Mouse (Mus musculus): ENCODE measurements around the gene Olfr714. TPM values are rescaled to one million over a fixed set of nuclear protein-coding genes. Genes with fewer than 3 reads are reported as not detected.
"Not testable (repeated sequence)": the region's sequence is repeated elsewhere in the genome, so short reads cannot be mapped to it uniquely, and the experiment has no call there.

Gene Olfr714
- total and polyA plus RNA-seq, 2 experiments from 2014 or later, result not detected

- Histone ChIP-seq H3K27ac (ENCODE audit: low read depth, low read length) (no peak within 1 kb of the TSS), H3K27me3 (ENCODE audit: insufficient read depth, low read length) (no peaks in the 10 kb centered on the region), H3K9ac (no peak within 1 kb of the TSS), H3K4me2 (ENCODE audit: low read depth) (no peak within 1 kb of the TSS), H3K4me3 (ENCODE audit: low read depth, low read length) (no peak within 1 kb of the TSS), H3K36me3 (ENCODE audit: insufficient read depth) (no peaks in the 10 kb centered on the region), H3K9me3 (ENCODE audit: low read length) (no peaks in the 10 kb centered on the region), H3K4me1 (ENCODE audit: insufficient read depth) (no peaks in the 10 kb centered on the region)
- no peak for TF ChIP-seq CTCF (IDR thresholded peaks at IDR 0.05; ENCODE audit: low read depth)
- ATAC-seq (no peak), DNase-seq (no peak)
- WGBS, result 61% methylated on average over 1 of the region's 1 CpGs
Measured at GRCm38 (mm10) chr7:107092920-107093319, 22.1 kb downstream of the Olfr714 start, which contains the start of gene Olfr17. Gene Olfr17, plus strand, starts transcription at chr7:107093220.

GRCm38 (mm10) chr7:107110269-107110668 is 39.5 kb downstream of the Olfr714 start, which contains the start of gene Olfr715b:
Gene Olfr715b, minus strand, starts transcription at chr7:107110369.
- ATAC-seq, result not testable (repeated sequence)

More at GRCm38 (mm10) chr7:107110269-107110668, 39.5 kb downstream of the Olfr714 start, which contains the start of gene Olfr715b:
- not testable (repeated sequence) for H3K27ac ChIP-seq (ENCODE audit: low read depth, low read length); H3K9ac ChIP-seq; H3K27me3 ChIP-seq (ENCODE audit: insufficient read depth, low read length); H3K9me3 ChIP-seq (ENCODE audit: low read length); H3K4me3 ChIP-seq (ENCODE audit: low read depth, low read length); DNase-seq; H3K4me1 ChIP-seq (ENCODE audit: insufficient read depth); H3K36me3 ChIP-seq (ENCODE audit: insufficient read depth); H3K4me2 ChIP-seq (ENCODE audit: low read depth)
- 83% methylated on average over 1 of the region's 2 CpGs for WGBS

Other genes with a start within 250 kb of the Olfr714 start
- not detected in 2 replicates for gene Olfr702, start 237.1 kb upstream of the Olfr714 start, total RNA-seq (2014; rRNA removed)
- gene Olfr702, start 237.1 kb upstream of the Olfr714 start, polyA plus RNA-seq (2015; fragmentation: Nextera tagmentation; extraction: Ambion mirVana), result not detected in 2 replicates
- not detected in 2 replicates for gene Olfr703, start 227.6 kb upstream of the Olfr714 start, total RNA-seq (2014; rRNA removed)
- gene Olfr703, start 227.6 kb upstream of the Olfr714 start, polyA plus RNA-seq (2015; fragmentation: Nextera tagmentation; extraction: Ambion mirVana), result not detected in 2 replicates
- gene Olfr704, start 207.8 kb upstream of the Olfr714 start, total RNA-seq (2014; rRNA removed), result not detected in 2 replicates
- not detected in 2 replicates for gene Olfr704, start 207.8 kb upstream of the Olfr714 start, polyA plus RNA-seq (2015; fragmentation: Nextera tagmentation; extraction: Ambion mirVana)
- gene Olfr705, start 194.1 kb upstream of the Olfr714 start, total RNA-seq (2014; rRNA removed), result not detected in 2 replicates
- not detected in 2 replicates for gene Olfr705, start 194.1 kb upstream of the Olfr714 start, polyA plus RNA-seq (2015; fragmentation: Nextera tagmentation; extraction: Ambion mirVana)
- gene Olfr706, start 182.8 kb upstream of the Olfr714 start, total RNA-seq (2014; rRNA removed), result not detected in 2 replicates
- not detected in 2 replicates for gene Olfr706, start 182.8 kb upstream of the Olfr714 start, polyA plus RNA-seq (2015; fragmentation: Nextera tagmentation; extraction: Ambion mirVana)
- not detected in 2 replicates for gene Olfr707, start 169.7 kb upstream of the Olfr714 start, total RNA-seq (2014; rRNA removed)
- not detected in 2 replicates for gene Olfr707, start 169.7 kb upstream of the Olfr714 start, polyA plus RNA-seq (2015; fragmentation: Nextera tagmentation; extraction: Ambion mirVana)
- gene Olfr1532-ps1, start 163.0 kb upstream of the Olfr714 start, total RNA-seq (2014; rRNA removed), result not detected in 2 replicates
- gene Olfr1532-ps1, start 163.0 kb upstream of the Olfr714 start, polyA plus RNA-seq (2015; fragmentation: Nextera tagmentation; extraction: Ambion mirVana), result not detected in 2 replicates
- gene Olfr709-ps1, start 138.8 kb upstream of the Olfr714 start, total RNA-seq (2014; rRNA removed), result not detected in 2 replicates
- not detected in 2 replicates for gene Olfr709-ps1, start 138.8 kb upstream of the Olfr714 start, polyA plus RNA-seq (2015; fragmentation: Nextera tagmentation; extraction: Ambion mirVana)
- not detected in 2 replicates for gene Olfr710, start 122.7 kb upstream of the Olfr714 start, total RNA-seq (2014; rRNA removed)
- gene Olfr710, start 122.7 kb upstream of the Olfr714 start, polyA plus RNA-seq (2015; fragmentation: Nextera tagmentation; extraction: Ambion mirVana), result not detected in 2 replicates
- not detected in 2 replicates for gene Olfr6, start 107.0 kb upstream of the Olfr714 start, total RNA-seq (2014; rRNA removed)
- not detected in 2 replicates for gene Olfr6, start 107.0 kb upstream of the Olfr714 start, polyA plus RNA-seq (2015; fragmentation: Nextera tagmentation; extraction: Ambion mirVana)
- gene Olfr711, start 95.5 kb upstream of the Olfr714 start, total RNA-seq (2014; rRNA removed), result not detected in 2 replicates
- not detected in 2 replicates for gene Olfr711, start 95.5 kb upstream of the Olfr714 start, polyA plus RNA-seq (2015; fragmentation: Nextera tagmentation; extraction: Ambion mirVana)
- not detected in 2 replicates for gene Olfr2, start 64.9 kb upstream of the Olfr714 start, total RNA-seq (2014; rRNA removed)
- not detected in 2 replicates for gene Olfr2, start 64.9 kb upstream of the Olfr714 start, polyA plus RNA-seq (2015; fragmentation: Nextera tagmentation; extraction: Ambion mirVana)
- not detected in 2 replicates for gene Olfr713, start 39.8 kb upstream of the Olfr714 start, total RNA-seq (2014; rRNA removed)
- not detected in 2 replicates for gene Olfr713, start 39.8 kb upstream of the Olfr714 start, polyA plus RNA-seq (2015; fragmentation: Nextera tagmentation; extraction: Ambion mirVana)
- gene Olfr17, start 22.2 kb downstream of the Olfr714 start, total RNA-seq (2014; rRNA removed), result not detected in 2 replicates
- gene Olfr17, start 22.2 kb downstream of the Olfr714 start, polyA plus RNA-seq (2015; fragmentation: Nextera tagmentation; extraction: Ambion mirVana), result not detected in 2 replicates
- gene Olfr715b, start 39.4 kb downstream of the Olfr714 start, total RNA-seq (2014; rRNA removed), result not detected in 2 replicates
- not detected in 2 replicates for gene Olfr715b, start 39.4 kb downstream of the Olfr714 start, polyA plus RNA-seq (2015; fragmentation: Nextera tagmentation; extraction: Ambion mirVana)
- gene Olfr715, start 60.1 kb downstream of the Olfr714 start, total RNA-seq (2014; rRNA removed), result not detected in 2 replicates
- gene Olfr715, start 60.1 kb downstream of the Olfr714 start, polyA plus RNA-seq (2015; fragmentation: Nextera tagmentation; extraction: Ambion mirVana), result not detected in 2 replicates
- gene Olfr716, start 67.3 kb downstream of the Olfr714 start, total RNA-seq (2014; rRNA removed), result not detected in 2 replicates
- gene Olfr716, start 67.3 kb downstream of the Olfr714 start, polyA plus RNA-seq (2015; fragmentation: Nextera tagmentation; extraction: Ambion mirVana), result not detected in 2 replicates
- gene Nlrp14, start 96.0 kb downstream of the Olfr714 start, total RNA-seq (2014; rRNA removed), result 0.05 TPM in 1 of 2 replicates, not detected in the other
- gene Nlrp14, start 96.0 kb downstream of the Olfr714 start, polyA plus RNA-seq (2015; fragmentation: Nextera tagmentation; extraction: Ambion mirVana), result not detected in 2 replicates
- gene Rbmxl2, start 138.5 kb downstream of the Olfr714 start, total RNA-seq (2014; rRNA removed), result not detected in 2 replicates
- not detected in 2 replicates for gene Rbmxl2, start 138.5 kb downstream of the Olfr714 start, polyA plus RNA-seq (2015; fragmentation: Nextera tagmentation; extraction: Ambion mirVana)

All from forebrain, postnatal 0 days (tissue).